Mouse (Mus musculus): ENCODE results near the gene Tbc1d22a. TPM values are rescaled to one million over a fixed set of nuclear protein-coding genes. Genes with fewer than 3 reads are reported as not detected.

Gene Tbc1d22a
- polyA plus RNA-seq, 1 experiment = 39.8 TPM

GRCm38 (mm10) chr15:86422858-86423257 lies 208.6 kb downstream of the Tbc1d22a start:
- peaks cover 15% of the 10 kb centered on the region for H3K4me1 ChIP-seq (ENCODE audit: control insufficient read depth, insufficient read depth, low read length)
- TF ChIP-seq CTCF (IDR thresholded peaks at IDR 0.05; ENCODE audit: low read depth, low read length) = no peak
- TF ChIP-seq POLR2A (IDR thresholded peaks at IDR 0.05; ENCODE audit: borderline replicate concordance, low read depth, low read length) = no peak

GRCm38 (mm10) chr15:86423884-86424283 lies 209.6 kb downstream of the Tbc1d22a start:
- H3K4me1 ChIP-seq (ENCODE audit: control insufficient read depth, insufficient read depth, low read length) = peaks cover 15% of the 10 kb centered on the region
- TF ChIP-seq CTCF (IDR thresholded peaks at IDR 0.05; ENCODE audit: low read depth, low read length) (no peak), POLR2A (IDR thresholded peaks at IDR 0.05; ENCODE audit: borderline replicate concordance, low read depth, low read length) (no peak)

More at GRCm38 (mm10) chr15:86422858-86423257, 208.6 kb downstream of the Tbc1d22a start:
- Histone ChIP-seq H3K4me3 (ENCODE audit: insufficient read depth, low read length) (no peak overlapping the region), H3K27ac (ENCODE audit: insufficient read depth, low read depth, low read length) (no peak overlapping the region)

GRCm38 (mm10) chr15:86424971-86425370 lies 210.7 kb downstream of the Tbc1d22a start:
- Histone ChIP-seq H3K4me1 (ENCODE audit: control insufficient read depth, insufficient read depth, low read length) (peaks cover 15% of the 10 kb centered on the region), H3K4me3 (ENCODE audit: insufficient read depth, low read length) (no peak overlapping the region), H3K27ac (ENCODE audit: insufficient read depth, low read depth, low read length) (no peak overlapping the region)
- TF ChIP-seq POLR2A (IDR thresholded peaks at IDR 0.05; ENCODE audit: borderline replicate concordance, low read depth, low read length) = no peak
- no peak for TF ChIP-seq CTCF (IDR thresholded peaks at IDR 0.05; ENCODE audit: low read depth, low read length)

More at GRCm38 (mm10) chr15:86423884-86424283, 209.6 kb downstream of the Tbc1d22a start:
- Histone ChIP-seq H3K27ac (ENCODE audit: insufficient read depth, low read depth, low read length) (peak overlapping the region; percentile 20; the same call in 1 of the 2 replicates), H3K4me3 (ENCODE audit: insufficient read depth, low read length) (no peak overlapping the region)

- H3K4me3 ChIP-seq (ENCODE audit: insufficient read depth, low read length) = no peak overlapping the region
- TF ChIP-seq POLR2A (IDR thresholded peaks at IDR 0.05; ENCODE audit: borderline replicate concordance, low read depth, low read length) = no peak
- no peak for TF ChIP-seq CTCF (IDR thresholded peaks at IDR 0.05; ENCODE audit: low read depth, low read length)
- peaks cover 15% of the 10 kb centered on the region for H3K4me1 ChIP-seq (ENCODE audit: control insufficient read depth, insufficient read depth, low read length)
- no peak overlapping the region for H3K27ac ChIP-seq (ENCODE audit: insufficient read depth, low read depth, low read length)
Observed at GRCm38 (mm10) chr15:86426364-86427000, 212.2 kb downstream of the Tbc1d22a start.

GRCm38 (mm10) chr15:86427439-86427838 lies 213.2 kb downstream of the Tbc1d22a start:
- peaks cover 15% of the 10 kb centered on the region for H3K4me1 ChIP-seq (ENCODE audit: control insufficient read depth, insufficient read depth, low read length)
- H3K27ac ChIP-seq (ENCODE audit: insufficient read depth, low read depth, low read length) = no peak overlapping the region
- H3K4me3 ChIP-seq (ENCODE audit: insufficient read depth, low read length) = no peak overlapping the region
- TF ChIP-seq CTCF (IDR thresholded peaks at IDR 0.05; ENCODE audit: low read depth, low read length) (no peak), POLR2A (IDR thresholded peaks at IDR 0.05; ENCODE audit: borderline replicate concordance, low read depth, low read length) (no peak)

- H3K4me3 ChIP-seq (ENCODE audit: insufficient read depth, low read length) = no peak overlapping the region
- H3K4me1 ChIP-seq (ENCODE audit: control insufficient read depth, insufficient read depth, low read length) = peaks cover 10% of the 10 kb centered on the region
- no peak overlapping the region for H3K27ac ChIP-seq (ENCODE audit: insufficient read depth, low read depth, low read length)
- no peak for TF ChIP-seq POLR2A (IDR thresholded peaks at IDR 0.05; ENCODE audit: borderline replicate concordance, low read depth, low read length)
- TF ChIP-seq CTCF (IDR thresholded peaks at IDR 0.05; ENCODE audit: low read depth, low read length) = no peak
Observed at GRCm38 (mm10) chr15:86428496-86428895, 214.2 kb downstream of the Tbc1d22a start.

- Histone ChIP-seq H3K4me3 (ENCODE audit: insufficient read depth, low read length) (no peak overlapping the region), H3K4me1 (ENCODE audit: control insufficient read depth, insufficient read depth, low read length) (peaks cover 2% of the 10 kb centered on the region; the same call in 1 of the 2 replicates), H3K27ac (ENCODE audit: insufficient read depth, low read depth, low read length) (no peak overlapping the region)
- TF ChIP-seq POLR2A (IDR thresholded peaks at IDR 0.05; ENCODE audit: borderline replicate concordance, low read depth, low read length) (no peak), CTCF (IDR thresholded peaks at IDR 0.05; ENCODE audit: low read depth, low read length) (no peak)
Observed at GRCm38 (mm10) chr15:86429766-86430335, 215.6 kb downstream of the Tbc1d22a start.

GRCm38 (mm10) chr15:86431539-86432080 lies 217.4 kb downstream of the Tbc1d22a start:
- TF ChIP-seq POLR2A (IDR thresholded peaks at IDR 0.05; ENCODE audit: borderline replicate concordance, low read depth, low read length) (no peak), CTCF (IDR thresholded peaks at IDR 0.05; ENCODE audit: low read depth, low read length) (no peak)
- Histone ChIP-seq H3K27ac (ENCODE audit: insufficient read depth, low read depth, low read length) (no peak overlapping the region), H3K4me1 (ENCODE audit: control insufficient read depth, insufficient read depth, low read length) (no peaks in the 10 kb centered on the region), H3K4me3 (ENCODE audit: insufficient read depth, low read length) (no peak overlapping the region)

- Histone ChIP-seq H3K27ac (ENCODE audit: insufficient read depth, low read depth, low read length) (no peak overlapping the region), H3K4me3 (ENCODE audit: insufficient read depth, low read length) (no peak overlapping the region), H3K4me1 (ENCODE audit: control insufficient read depth, insufficient read depth, low read length) (no peaks in the 10 kb centered on the region)
- TF ChIP-seq POLR2A (IDR thresholded peaks at IDR 0.05; ENCODE audit: borderline replicate concordance, low read depth, low read length) (no peak), CTCF (IDR thresholded peaks at IDR 0.05; ENCODE audit: low read depth, low read length) (no peak)
Observed at GRCm38 (mm10) chr15:86432791-86433190, 218.5 kb downstream of the Tbc1d22a start.

- Histone ChIP-seq H3K4me1 (ENCODE audit: control insufficient read depth, insufficient read depth, low read length) (no peaks in the 10 kb centered on the region), H3K4me3 (ENCODE audit: insufficient read depth, low read length) (no peak overlapping the region), H3K27ac (ENCODE audit: insufficient read depth, low read depth, low read length) (no peak overlapping the region)
- TF ChIP-seq POLR2A (IDR thresholded peaks at IDR 0.05; ENCODE audit: borderline replicate concordance, low read depth, low read length) (no peak), CTCF (IDR thresholded peaks at IDR 0.05; ENCODE audit: low read depth, low read length) (no peak)
Observed at GRCm38 (mm10) chr15:86433378-86433777, 219.1 kb downstream of the Tbc1d22a start.

All from bone marrow macrophage, adult 2 months (primary cell).